Mouse (Mus musculus): Measurements from ENCODE around the gene Fut4. TPM values are rescaled to one million over a fixed set of nuclear protein-coding genes. Genes with fewer than 3 reads are reported as not detected.
A peak's percentile ranks its signal among the peaks of the same experiment; 100 is the strongest.
"Not testable (repeated sequence)": the region's sequence is repeated elsewhere in the genome, so short reads cannot be mapped to it uniquely, and the experiment has no call there.

The Fut4 gene
- polyA plus RNA-seq, 1 experiment from 2014 or later = 3.8 TPM

GRCm38 (mm10) chr9:14721610-14722009 lies 30.6 kb downstream of the Fut4 start:
- WGBS = 78% methylated on average over 5 of the region's 5 CpGs
- ATAC-seq (ENCODE audit: low FRiP score, low read depth) = no peak
- H3K4me1 ChIP-seq = no peaks in the 10 kb centered on the region

GRCm38 (mm10) chr9:14720384-14720783 lies 31.8 kb downstream of the Fut4 start:
- no peaks in the 10 kb centered on the region for H3K4me1 ChIP-seq
- no peak overlapping the region for H3K4me3 ChIP-seq
- H3K9ac ChIP-seq = no peak overlapping the region
- H3K27me3 ChIP-seq = no peaks in the 10 kb centered on the region
- no peaks in the 10 kb centered on the region for H3K36me3 ChIP-seq
- no peaks in the 10 kb centered on the region for H3K9me3 ChIP-seq
- no peak overlapping the region for H3K27ac ChIP-seq
- 36% methylated on average over 2 of the region's 2 CpGs for WGBS
- no peak overlapping the region for H3K4me2 ChIP-seq (replicated peaks)
- no peak for ATAC-seq (ENCODE audit: low FRiP score, low read depth)

More at GRCm38 (mm10) chr9:14721610-14722009, 30.6 kb downstream of the Fut4 start:
- no peaks in the 10 kb centered on the region for H3K27me3 ChIP-seq
- no peak overlapping the region for H3K9ac ChIP-seq
- H3K4me2 ChIP-seq (replicated peaks) = no peak overlapping the region
- no peaks in the 10 kb centered on the region for H3K36me3 ChIP-seq
- no peaks in the 10 kb centered on the region for H3K9me3 ChIP-seq
- H3K4me3 ChIP-seq = no peak overlapping the region
- no peak overlapping the region for H3K27ac ChIP-seq

- no peak overlapping the region for H3K27ac ChIP-seq
- H3K9me3 ChIP-seq = no peaks in the 10 kb centered on the region
- no peak overlapping the region for H3K4me3 ChIP-seq
- H3K36me3 ChIP-seq = no peaks in the 10 kb centered on the region
- no peaks in the 10 kb centered on the region for H3K4me1 ChIP-seq
- H3K4me2 ChIP-seq (replicated peaks) = no peak overlapping the region
- H3K9ac ChIP-seq = no peak overlapping the region
- ATAC-seq (ENCODE audit: low FRiP score, low read depth) = no peak
- no peaks in the 10 kb centered on the region for H3K27me3 ChIP-seq
Measured at GRCm38 (mm10) chr9:14718332-14718691, 33.9 kb downstream of the Fut4 start.

- no peak overlapping the region for H3K27ac ChIP-seq
- no peaks in the 10 kb centered on the region for H3K36me3 ChIP-seq
- no peak overlapping the region for H3K4me3 ChIP-seq
- no peak for ATAC-seq (ENCODE audit: low FRiP score, low read depth)
- H3K4me1 ChIP-seq = no peaks in the 10 kb centered on the region
- no peaks in the 10 kb centered on the region for H3K27me3 ChIP-seq
- H3K9ac ChIP-seq = no peak overlapping the region
- WGBS = 66% methylated on average over 14 of the region's 14 CpGs
- no peak overlapping the region for H3K4me2 ChIP-seq (replicated peaks)
- H3K9me3 ChIP-seq = no peaks in the 10 kb centered on the region
Measured at GRCm38 (mm10) chr9:14717689-14718331, 34.4 kb downstream of the Fut4 start.

- Histone ChIP-seq H3K9ac (no peak overlapping the region), H3K4me2 (replicated peaks) (no peak overlapping the region), H3K4me1 (no peaks in the 10 kb centered on the region), H3K36me3 (no peaks in the 10 kb centered on the region), H3K27ac (no peak overlapping the region), H3K27me3 (no peaks in the 10 kb centered on the region), H3K4me3 (no peak overlapping the region), H3K9me3 (no peaks in the 10 kb centered on the region)
- 89% methylated on average over 15 of the region's 15 CpGs for WGBS
- no peak for ATAC-seq (ENCODE audit: low FRiP score, low read depth)
Measured at GRCm38 (mm10) chr9:14715258-14715657, 36.9 kb downstream of the Fut4 start.

GRCm38 (mm10) chr9:14710910-14711309 lies 41.3 kb downstream of the Fut4 start:
- no peak overlapping the region for H3K4me2 ChIP-seq (replicated peaks)

GRCm38 (mm10) chr9:14705321-14706162 lies 46.7 kb downstream of the Fut4 start:
- H3K4me1 ChIP-seq = peaks cover 8% of the 10 kb centered on the region
- 60% methylated on average over 13 of the region's 13 CpGs for WGBS
- no peak overlapping the region for H3K4me3 ChIP-seq
- H3K9ac ChIP-seq = no peak overlapping the region
- no peak overlapping the region for H3K27ac ChIP-seq
- peak; percentile 32; the same call in 1 of the 2 replicates for ATAC-seq (ENCODE audit: low FRiP score, low read depth)
- no peaks in the 10 kb centered on the region for H3K36me3 ChIP-seq
- H3K9me3 ChIP-seq = no peaks in the 10 kb centered on the region
- no peak overlapping the region for H3K4me2 ChIP-seq (replicated peaks)
- H3K27me3 ChIP-seq = no peaks in the 10 kb centered on the region

More at GRCm38 (mm10) chr9:14710910-14711309, 41.3 kb downstream of the Fut4 start:
- Histone ChIP-seq H3K4me3 (no peak overlapping the region), H3K9ac (no peak overlapping the region), H3K27ac (no peak overlapping the region), H3K4me1 (peaks cover 2% of the 10 kb centered on the region), H3K36me3 (no peaks in the 10 kb centered on the region), H3K9me3 (no peaks in the 10 kb centered on the region), H3K27me3 (no peaks in the 10 kb centered on the region)
- no peak for ATAC-seq (ENCODE audit: low FRiP score, low read depth)
- 86% methylated on average over 3 of the region's 3 CpGs for WGBS

GRCm38 (mm10) chr9:14700795-14701194 lies 51.4 kb downstream of the Fut4 start:
- H3K9ac ChIP-seq; ATAC-seq (ENCODE audit: low FRiP score, low read depth); H3K4me1 ChIP-seq; H3K4me3 ChIP-seq; H3K36me3 ChIP-seq; H3K4me2 ChIP-seq (replicated peaks); H3K27me3 ChIP-seq; H3K27ac ChIP-seq; H3K9me3 ChIP-seq: not testable (repeated sequence)
- 93% methylated on average over 1 of the region's 1 CpGs for WGBS

- no peak overlapping the region for H3K4me3 ChIP-seq
- H3K27ac ChIP-seq = no peak overlapping the region
- no peak overlapping the region for H3K4me2 ChIP-seq (replicated peaks)
- H3K9ac ChIP-seq = no peak overlapping the region
- ATAC-seq (ENCODE audit: low FRiP score, low read depth) = no peak
- H3K36me3 ChIP-seq = no peaks in the 10 kb centered on the region
- H3K4me1 ChIP-seq = no peaks in the 10 kb centered on the region
- WGBS = 36% methylated on average over 7 of the region's 7 CpGs
- no peaks in the 10 kb centered on the region for H3K27me3 ChIP-seq
- no peaks in the 10 kb centered on the region for H3K9me3 ChIP-seq
Measured at GRCm38 (mm10) chr9:14699288-14699640, 52.9 kb downstream of the Fut4 start.

- no peak overlapping the region for H3K4me3 ChIP-seq
- no peaks in the 10 kb centered on the region for H3K36me3 ChIP-seq
- peak; percentile 95 for ATAC-seq (ENCODE audit: low FRiP score, low read depth)
- H3K27ac ChIP-seq = no peak overlapping the region
- H3K4me2 ChIP-seq (replicated peaks) = no peak overlapping the region
- no peaks in the 10 kb centered on the region for H3K4me1 ChIP-seq
- H3K9ac ChIP-seq = no peak overlapping the region
- 45% methylated on average over 11 of the region's 12 CpGs for WGBS
- no peaks in the 10 kb centered on the region for H3K27me3 ChIP-seq
- H3K9me3 ChIP-seq = no peaks in the 10 kb centered on the region
Measured at GRCm38 (mm10) chr9:14698582-14699287, 53.5 kb downstream of the Fut4 start.
